Mouse (Mus musculus) liver, embryonic 16.5 days (tissue): ENCODE data around the gene Filip1. TPM values are rescaled to one million over a fixed set of nuclear protein-coding genes. Genes with fewer than 3 reads are reported as not detected.

Experiments
- ATAC-seq: fragments of 200-750 bp; cut with Nextera tagmentation; 2 replicates; pipeline ENCODE4 v1.8.0; 2017; ENCODE audit warnings: low read depth, mild to moderate bottlenecking, moderate number of reproducible peaks, moderate library complexity
- H3K27ac ChIP-seq: fragments of 300-500 bp; sonication (generic); 2 replicates; pipeline ENCODE4 v1.5.1; 2014; ENCODE audit warnings: mild to moderate bottlenecking, low read length
- H3K27me3 ChIP-seq: fragments of 300-500 bp; sonication (generic); 2 replicates; pipeline ENCODE4 v1.6.1; 2014; ENCODE audit warnings: low read depth, low read length, mixed read lengths; ENCODE audit not compliant: control insufficient read depth, insufficient read depth
- H3K36me3 ChIP-seq: fragments of 300-500 bp; sonication (generic); 2 replicates; pipeline ENCODE4 v1.6.1; 2014; ENCODE audit warnings: mild to moderate bottlenecking; ENCODE audit not compliant: control insufficient read depth, insufficient read depth
- H3K4me1 ChIP-seq: fragments of 300-500 bp; sonication (generic); 2 replicates; pipeline ENCODE4 v1.6.1; 2014; ENCODE audit warnings: low read depth, low read length, mixed read lengths; ENCODE audit not compliant: control insufficient read depth
- H3K4me2 ChIP-seq: fragments of 300-500 bp; sonication (generic); 2 replicates; pipeline ENCODE4 v1.6.1; 2014; ENCODE audit warnings: low read depth, low read length, mixed read lengths
- H3K4me3 ChIP-seq: fragments of 300-500 bp; sonication (generic); 2 replicates; pipeline ENCODE4 v1.5.1; 2014; ENCODE audit warnings: low read depth, mild to moderate bottlenecking, low read length
- H3K9ac ChIP-seq: fragments of 300-500 bp; sonication (generic); 2 replicates; pipeline ENCODE4 v1.6.1; 2014; ENCODE audit warnings: low read depth, low read length
- H3K9me3 ChIP-seq: fragments of 300-500 bp; sonication (generic); replicated peaks from 2 replicates; pipeline ENCODE4 v1.6.1; 2016; ENCODE audit warnings: low read length; ENCODE audit not compliant: control insufficient read depth
- WGBS: fragments of 180-500 bp; shearing (Covaris S2); extraction: QIAGEN DNeasy Blood & Tissue Kit; methylation state at CpG from one replicate; pipeline ENCODE4 v1.1.7; 2014; ENCODE audit not compliant: insufficient replicate concordance; 5-methylcytosine and 5-hydroxymethylcytosine counted together
- polyA plus RNA-seq: library from polyadenylated mRNA; unstranded; fragments of >200 nt; fragmentation: Nextera tagmentation; extraction: Ambion mirVana; gene quantifications from 2 replicates; pipeline ENCODE4 v1.2.1, GENCODE M21; 2015

The Filip1 gene
- polyA plus RNA-seq, 1 experiment from 2014 or later, result 0.53 TPM

DNA sequence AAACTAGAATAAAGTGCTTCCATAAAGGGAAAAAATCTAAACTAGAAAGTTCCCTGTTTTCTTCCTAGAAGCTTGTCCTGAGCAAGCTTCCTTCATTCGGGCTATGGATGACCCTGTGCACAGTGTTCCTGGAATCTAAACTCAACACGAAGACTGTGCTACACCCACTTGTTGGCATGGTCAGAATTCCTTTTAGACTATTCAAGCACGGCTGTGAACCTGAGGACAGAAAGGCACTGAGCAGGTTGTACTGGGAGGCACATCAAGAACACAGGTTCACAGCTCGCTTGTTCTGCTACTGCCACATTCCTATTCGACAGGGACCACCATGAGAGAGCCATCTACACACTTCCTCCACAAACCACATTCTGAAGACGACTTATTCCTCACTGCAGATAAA lies 150.1 kb downstream of the Filip1 start:
- WGBS, result 41% methylated on average over 6 of the region's 6 CpGs
- no peak overlapping the region for H3K4me2 ChIP-seq
- H3K9me3 ChIP-seq, result no peaks in the 10 kb centered on the region
- no peak overlapping the region for H3K4me3 ChIP-seq
- H3K4me1 ChIP-seq, result no peaks in the 10 kb centered on the region
- no peaks in the 10 kb centered on the region for H3K27me3 ChIP-seq
- H3K9ac ChIP-seq, result no peak overlapping the region
- ATAC-seq, result no peak
- no peaks in the 10 kb centered on the region for H3K36me3 ChIP-seq
- no peak overlapping the region for H3K27ac ChIP-seq

DNA sequence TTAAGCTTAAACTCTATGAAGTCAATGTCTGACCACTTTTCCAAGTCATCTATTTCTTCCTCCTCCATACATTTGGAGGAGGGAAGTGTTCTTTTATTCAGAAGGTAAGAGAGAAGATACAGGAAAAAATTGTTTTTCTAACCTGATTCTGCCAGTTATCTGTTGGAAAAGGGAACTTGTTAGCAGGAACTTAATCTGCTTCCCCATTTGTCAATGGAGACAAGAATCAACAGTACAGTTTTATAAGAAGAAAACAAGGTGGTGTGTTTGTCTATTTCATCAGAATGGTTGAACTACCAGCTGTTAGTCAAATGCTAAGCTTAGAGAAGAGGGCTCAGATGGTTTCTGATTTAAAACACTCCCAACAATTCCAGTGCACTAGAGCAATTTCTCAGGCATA lies 165.6 kb downstream of the Filip1 start:
- no peak for ATAC-seq
- H3K27ac ChIP-seq, result no peak overlapping the region
- no peak overlapping the region for H3K4me3 ChIP-seq
- H3K9ac ChIP-seq, result no peak overlapping the region
- H3K4me1 ChIP-seq, result no peaks in the 10 kb centered on the region
- no peaks in the 10 kb centered on the region for H3K27me3 ChIP-seq
- H3K36me3 ChIP-seq, result no peaks in the 10 kb centered on the region
- no peaks in the 10 kb centered on the region for H3K9me3 ChIP-seq
- H3K4me2 ChIP-seq, result no peak overlapping the region

DNA sequence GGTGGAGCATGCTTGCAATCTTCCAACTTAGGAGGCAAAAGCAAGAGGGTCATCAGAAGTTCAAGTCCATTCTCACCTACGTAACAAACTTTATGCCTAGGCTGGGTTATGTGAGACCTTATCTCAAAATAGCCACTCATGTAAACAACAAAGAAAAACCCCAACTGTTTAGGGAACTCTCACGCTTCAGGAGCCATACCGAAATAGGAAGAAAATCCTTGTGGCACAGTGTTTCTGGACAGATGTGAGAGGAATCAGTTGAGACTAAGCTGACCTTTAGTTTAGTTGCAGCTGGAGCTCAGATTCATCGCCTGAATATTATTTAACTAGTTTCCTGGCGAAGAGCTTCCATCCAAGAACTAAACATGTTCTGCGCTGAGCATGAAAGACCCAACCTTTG lies 170.0 kb downstream of the Filip1 start:
- H3K27ac ChIP-seq, result no peak overlapping the region
- H3K4me3 ChIP-seq, result no peak overlapping the region
- no peaks in the 10 kb centered on the region for H3K36me3 ChIP-seq
- no peaks in the 10 kb centered on the region for H3K4me1 ChIP-seq
- 67% methylated on average over 6 of the region's 6 CpGs for WGBS
- ATAC-seq, result no peak
- H3K9ac ChIP-seq, result no peak overlapping the region
- H3K4me2 ChIP-seq, result no peak overlapping the region
- no peaks in the 10 kb centered on the region for H3K27me3 ChIP-seq
- H3K9me3 ChIP-seq, result no peaks in the 10 kb centered on the region

DNA sequence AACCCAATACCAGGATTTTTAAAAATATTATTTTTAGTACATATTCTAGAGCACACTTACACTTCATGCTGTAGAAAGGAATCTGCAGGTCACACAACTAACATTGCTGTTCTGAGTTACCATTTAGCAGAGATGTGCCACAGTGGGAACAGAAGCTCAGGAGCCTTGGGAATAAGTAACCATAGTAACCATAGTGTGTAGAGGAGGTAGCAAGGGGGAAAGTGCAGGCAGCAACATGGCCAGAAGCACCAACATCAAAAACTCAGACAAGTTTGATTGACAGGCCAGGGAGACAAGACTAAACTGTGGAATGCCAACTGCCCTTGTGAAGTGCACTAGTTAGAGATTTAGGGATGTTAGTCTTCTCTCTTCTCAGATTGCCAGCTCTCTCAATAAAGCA lies 170.6 kb downstream of the Filip1 start:
- Histone ChIP-seq H3K4me3 (no peak overlapping the region), H3K9ac (no peak overlapping the region), H3K27ac (no peak overlapping the region), H3K4me1 (no peaks in the 10 kb centered on the region), H3K27me3 (no peaks in the 10 kb centered on the region), H3K36me3 (no peaks in the 10 kb centered on the region), H3K4me2 (no peak overlapping the region), H3K9me3 (no peaks in the 10 kb centered on the region)
- no peak for ATAC-seq

DNA sequence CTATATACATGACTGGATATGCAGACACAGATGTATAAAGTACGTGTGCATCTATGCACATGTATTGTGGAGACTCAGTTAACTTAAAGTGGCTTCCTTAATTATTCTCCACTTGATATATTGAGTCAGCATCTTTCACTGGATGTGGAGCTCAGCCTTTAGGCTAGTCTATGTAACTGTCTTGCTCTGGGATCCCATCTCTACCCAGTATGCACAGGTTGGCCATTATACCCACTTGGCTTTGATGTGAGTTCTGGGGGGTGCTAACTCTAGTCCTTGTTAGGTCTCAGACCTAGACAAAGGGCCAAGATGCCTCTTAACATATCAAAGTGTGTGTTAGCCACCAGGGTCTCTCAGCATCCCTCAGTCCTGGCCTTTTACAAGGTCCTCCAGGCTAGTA lies 181.4 kb downstream of the Filip1 start:
- no peaks in the 10 kb centered on the region for H3K9me3 ChIP-seq
- H3K27ac ChIP-seq, result no peak overlapping the region
- ATAC-seq, result no peak
- no peak overlapping the region for H3K4me2 ChIP-seq
- no peaks in the 10 kb centered on the region for H3K4me1 ChIP-seq
- H3K36me3 ChIP-seq, result no peaks in the 10 kb centered on the region
- no peaks in the 10 kb centered on the region for H3K27me3 ChIP-seq
- no peak overlapping the region for H3K4me3 ChIP-seq
- no peak overlapping the region for H3K9ac ChIP-seq
- WGBS, result 85% methylated on average over 1 of the region's 1 CpGs

DNA sequence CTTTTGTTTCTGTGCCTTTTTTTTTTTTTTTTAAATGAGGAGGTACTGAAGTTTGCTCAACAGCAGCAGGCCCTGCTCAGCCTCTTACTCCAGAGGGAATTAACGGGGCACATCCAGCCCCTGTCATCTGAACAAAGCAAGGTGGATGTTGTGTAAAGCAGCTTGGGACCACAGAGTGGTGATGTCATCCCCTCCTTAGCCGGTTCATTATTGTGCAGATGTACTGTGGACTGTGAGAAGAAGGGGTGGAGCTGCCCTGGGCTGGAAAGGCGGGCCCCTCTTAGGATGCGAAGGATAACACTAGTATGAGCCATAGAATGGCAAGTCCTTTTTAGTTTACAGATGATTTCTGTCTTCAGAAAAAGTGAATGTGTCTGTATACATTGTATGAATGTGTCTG lies 181.8 kb downstream of the Filip1 start:
- no peak overlapping the region for H3K9ac ChIP-seq
- ATAC-seq, result no peak
- no peaks in the 10 kb centered on the region for H3K36me3 ChIP-seq
- WGBS, result 38% methylated on average over 4 of the region's 4 CpGs
- no peak overlapping the region for H3K4me3 ChIP-seq
- no peaks in the 10 kb centered on the region for H3K4me1 ChIP-seq
- H3K27me3 ChIP-seq, result no peaks in the 10 kb centered on the region
- no peak overlapping the region for H3K27ac ChIP-seq
- H3K4me2 ChIP-seq, result no peak overlapping the region
- H3K9me3 ChIP-seq, result no peaks in the 10 kb centered on the region

DNA sequence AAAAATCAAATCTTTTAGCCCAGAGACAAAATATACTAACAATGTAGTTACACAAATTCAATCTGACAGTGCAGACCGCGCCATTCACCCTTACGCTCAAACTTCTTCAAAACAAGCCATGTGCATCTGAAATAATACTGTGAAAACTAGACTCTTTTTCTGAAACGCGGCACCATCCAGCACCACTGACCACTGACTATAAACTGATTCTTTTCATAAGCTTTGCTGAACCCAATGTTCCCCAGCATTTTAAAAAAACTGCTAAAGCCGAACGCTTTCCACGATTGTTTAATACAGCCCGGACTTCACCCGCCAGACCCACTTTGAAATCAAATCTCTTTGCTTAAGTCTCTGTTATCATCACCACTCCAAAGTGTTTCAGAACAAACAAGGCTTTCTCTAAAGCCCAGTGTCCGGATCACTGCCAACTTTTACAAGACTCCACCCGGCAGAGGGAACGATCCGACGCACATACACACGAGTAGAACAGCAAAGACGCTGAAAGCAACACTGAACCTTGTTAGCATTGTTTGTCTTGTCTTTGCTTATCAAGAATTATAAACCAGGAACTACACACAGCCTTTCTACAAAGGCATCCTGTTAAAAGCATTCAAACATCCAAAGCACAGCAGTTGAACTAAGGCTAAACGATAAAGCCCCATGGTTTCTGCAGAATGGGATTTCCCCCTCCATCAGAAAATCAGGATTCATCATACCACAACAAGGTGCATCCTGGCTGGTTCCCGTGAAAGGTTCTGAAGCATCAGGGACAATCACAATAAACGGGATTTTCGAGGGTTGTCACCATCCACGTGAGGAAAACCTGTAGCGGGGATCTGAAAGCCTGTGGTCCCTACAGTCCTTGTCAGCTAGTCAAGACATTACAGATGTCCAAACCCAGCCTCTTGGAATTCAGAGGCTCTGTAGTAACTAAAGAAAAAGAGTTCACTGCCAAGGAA lies 182.5 kb downstream of the Filip1 start:
- Histone ChIP-seq H3K4me1 (no peaks in the 10 kb centered on the region), H3K4me3 (no peak overlapping the region), H3K36me3 (no peaks in the 10 kb centered on the region), H3K9ac (no peak overlapping the region), H3K9me3 (no peaks in the 10 kb centered on the region), H3K27ac (no peak overlapping the region), H3K27me3 (no peaks in the 10 kb centered on the region), H3K4me2 (no peak overlapping the region)
- 64% methylated on average over 23 of the region's 23 CpGs for WGBS
- ATAC-seq, result no peak

DNA sequence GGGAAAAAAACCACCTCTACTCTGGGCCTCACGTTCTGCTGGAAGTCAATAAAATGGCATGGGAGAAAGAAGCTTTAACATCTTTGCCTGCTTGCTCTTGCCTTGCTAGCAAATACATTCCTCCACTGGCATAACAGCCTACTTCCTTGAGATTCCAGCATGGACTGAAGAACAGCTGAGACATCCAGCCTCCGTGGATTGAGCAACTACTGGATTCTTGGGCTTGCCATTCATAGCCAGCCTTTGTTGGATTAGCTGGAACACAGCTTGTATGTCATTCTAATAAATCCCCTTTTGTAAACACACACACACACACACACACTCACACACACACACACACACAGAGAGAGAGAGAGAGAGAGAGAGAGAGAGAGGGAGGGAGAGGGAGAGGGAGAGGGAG lies 185.6 kb downstream of the Filip1 start:
- H3K36me3 ChIP-seq, result no peaks in the 10 kb centered on the region
- ATAC-seq, result no peak
- H3K27me3 ChIP-seq, result no peaks in the 10 kb centered on the region
- H3K4me3 ChIP-seq, result no peak overlapping the region
- H3K4me2 ChIP-seq, result no peak overlapping the region
- H3K4me1 ChIP-seq, result no peaks in the 10 kb centered on the region
- no peak overlapping the region for H3K9ac ChIP-seq
- WGBS, result 45% methylated on average over 2 of the region's 2 CpGs
- H3K9me3 ChIP-seq, result no peaks in the 10 kb centered on the region
- H3K27ac ChIP-seq, result no peak overlapping the region

DNA sequence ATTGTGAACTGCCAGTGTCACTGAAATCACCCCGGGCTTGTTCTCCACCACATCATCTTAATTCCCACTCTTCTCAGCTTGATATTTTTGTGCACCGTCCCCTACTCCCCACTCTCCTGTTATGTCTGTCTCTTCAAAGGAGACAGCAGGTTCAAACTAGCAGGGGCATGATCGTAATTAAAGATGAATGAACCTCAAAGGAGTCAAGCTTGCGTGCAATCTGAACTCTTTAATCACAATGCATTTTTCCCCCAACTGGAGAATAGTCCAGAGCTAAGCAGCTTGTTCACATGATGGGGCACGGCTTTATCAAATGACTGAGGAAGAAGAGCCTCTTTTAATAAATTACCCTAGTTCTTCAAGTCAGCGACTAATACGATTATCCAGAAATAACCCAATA lies 187.1 kb downstream of the Filip1 start:
- Histone ChIP-seq H3K4me2 (no peak overlapping the region), H3K27ac (no peak overlapping the region), H3K9me3 (no peaks in the 10 kb centered on the region), H3K4me1 (no peaks in the 10 kb centered on the region), H3K36me3 (no peaks in the 10 kb centered on the region), H3K4me3 (no peak overlapping the region), H3K27me3 (no peaks in the 10 kb centered on the region), H3K9ac (no peak overlapping the region)
- no peak for ATAC-seq
- 68% methylated on average over 7 of the region's 7 CpGs for WGBS
